Mouse (Mus musculus) intestine, embryonic 16.5 days (tissue): ENCODE measurements around the gene Rfng. TPM values are rescaled to one million over a fixed set of nuclear protein-coding genes. Genes with fewer than 3 reads are reported as not detected.
"Not testable (repeated sequence)": the region's sequence is repeated elsewhere in the genome, so short reads cannot be mapped to it uniquely, and the experiment has no call there.

Source experiments
- ATAC-seq: fragments of 200-750 bp; cut with Nextera tagmentation; 2 replicates; pipeline ENCODE4 v1.8.0; 2017; ENCODE audit warnings: moderate TSS enrichment, moderate library complexity
- H3K27ac ChIP-seq: fragments of 300-500 bp; sonication (generic); 2 replicates; pipeline ENCODE4 v1.5.1; 2014; ENCODE audit warnings: mild to moderate bottlenecking, low read length
- H3K27me3 ChIP-seq: fragments of 300-500 bp; sonication (generic); replicated peaks from 2 replicates; pipeline ENCODE4 v1.6.1; 2014; ENCODE audit warnings: low read length, control low read depth, mixed read lengths; ENCODE audit not compliant: control insufficient read depth, insufficient read depth
- H3K36me3 ChIP-seq: fragments of 300-500 bp; sonication (generic); 2 replicates; pipeline ENCODE4 v1.6.1; 2014; ENCODE audit warnings: low read length, control low read depth; ENCODE audit not compliant: control insufficient read depth, insufficient read depth
- H3K4me1 ChIP-seq: fragments of 300-500 bp; sonication (generic); 2 replicates; pipeline ENCODE4 v1.6.1; 2014; ENCODE audit warnings: low read length, control low read depth, mixed read lengths; ENCODE audit not compliant: control insufficient read depth, insufficient read depth
- H3K4me2 ChIP-seq: fragments of 300-500 bp; sonication (generic); 2 replicates; pipeline ENCODE4 v1.6.1; 2014; ENCODE audit warnings: low read depth, low read length, control low read depth
- H3K4me3 ChIP-seq: fragments of 300-500 bp; sonication (generic); 2 replicates; pipeline ENCODE4 v1.5.1; 2014; ENCODE audit warnings: mild to moderate bottlenecking, low read length
- H3K9ac ChIP-seq: fragments of 300-500 bp; sonication (generic); 2 replicates; pipeline ENCODE4 v1.6.1; 2014; ENCODE audit warnings: low read depth, low read length
- H3K9me3 ChIP-seq: fragments of 300-500 bp; sonication (generic); 2 replicates; pipeline ENCODE4 v1.6.1; 2016; ENCODE audit warnings: low read length, control low read depth; ENCODE audit not compliant: control insufficient read depth
- WGBS: fragments of 180-500 bp; shearing (Covaris S2); extraction: QIAGEN DNeasy Blood & Tissue Kit; methylation state at CpG from one replicate; pipeline ENCODE4 v1.1.7; 2014; 5-methylcytosine and 5-hydroxymethylcytosine counted together
- polyA plus RNA-seq: library from polyadenylated mRNA; unstranded; fragments of >200 nt; fragmentation: Nextera tagmentation; extraction: Ambion mirVana; gene quantifications from 2 replicates; pipeline ENCODE4 v1.2.1, GENCODE M21; 2015

Gene Rfng
- 40.6 and 40.7 TPM in 2 replicates for polyA plus RNA-seq

GRCm38 (mm10) chr11:120784064-120784791 is at the start of gene Rfng, which contains the start of gene Gps1:
Rfng (minus strand) TSS chr11:120784207.
Gps1 (plus strand) TSS chr11:120784272.
- Histone ChIP-seq H3K4me2 (peak within 1 kb of the TSS; percentile 97), H3K9ac (peak within 1 kb of the TSS; percentile 95), H3K4me3 (peak within 1 kb of the TSS; percentile 97), H3K9me3 (no peaks in the 10 kb centered on the region), H3K27me3 (no peaks in the 10 kb centered on the region), H3K27ac (peak within 1 kb of the TSS; percentile 82), H3K36me3 (0 out of 2 replicates have a peak, but pooled peaks cover 4% of the 10 kb centered on the region), H3K4me1 (peaks cover 18% of the 10 kb centered on the region)
- WGBS = under 1% methylated on average over 96 of the region's 107 CpGs
- peak; percentile 89 for ATAC-seq

GRCm38 (mm10) chr11:120832962-120833361 is 49.0 kb upstream of the Rfng start:
- H3K36me3 ChIP-seq, H3K27me3 ChIP-seq, H3K4me3 ChIP-seq, ATAC-seq, H3K9me3 ChIP-seq, H3K4me2 ChIP-seq, H3K9ac ChIP-seq, H3K4me1 ChIP-seq: not testable (repeated sequence)
- peak overlapping the region; percentile 85 for H3K27ac ChIP-seq
- WGBS = 86% methylated on average over 5 of the region's 5 CpGs

GRCm38 (mm10) chr11:120831659-120832440 is 47.8 kb upstream of the Rfng start:
- Histone ChIP-seq H3K27me3 (no peaks in the 10 kb centered on the region), H3K36me3 (no peaks in the 10 kb centered on the region), H3K9ac (no peak overlapping the region), H3K4me2 (no peak overlapping the region), H3K4me3 (no peak overlapping the region), H3K9me3 (no peaks in the 10 kb centered on the region), H3K4me1 (0 out of 2 replicates have a peak, but pooled peaks cover 9% of the 10 kb centered on the region), H3K27ac (no peak overlapping the region)
- no peak for ATAC-seq
- 82% methylated on average over 3 of the region's 3 CpGs for WGBS

GRCm38 (mm10) chr11:120830686-120831085 is 46.7 kb upstream of the Rfng start:
- H3K4me2 ChIP-seq = no peak overlapping the region
- no peak overlapping the region for H3K9ac ChIP-seq
- no peak overlapping the region for H3K27ac ChIP-seq
- 81% methylated on average over 12 of the region's 12 CpGs for WGBS
- H3K9me3 ChIP-seq = no peaks in the 10 kb centered on the region
- peaks cover 11% of the 10 kb centered on the region; the same call in 1 of the 2 replicates for H3K4me1 ChIP-seq
- H3K4me3 ChIP-seq = no peak overlapping the region
- no peaks in the 10 kb centered on the region for H3K27me3 ChIP-seq
- no peaks in the 10 kb centered on the region for H3K36me3 ChIP-seq
- ATAC-seq = no peak

GRCm38 (mm10) chr11:120829757-120830532 is 45.9 kb upstream of the Rfng start:
- H3K27me3 ChIP-seq = no peaks in the 10 kb centered on the region
- no peaks in the 10 kb centered on the region for H3K36me3 ChIP-seq
- 84% methylated on average over 10 of the region's 10 CpGs for WGBS
- no peak overlapping the region for H3K4me3 ChIP-seq
- no peak for ATAC-seq
- H3K9ac ChIP-seq = no peak overlapping the region
- no peak overlapping the region for H3K27ac ChIP-seq
- H3K4me1 ChIP-seq = peaks cover 18% of the 10 kb centered on the region
- H3K9me3 ChIP-seq = no peaks in the 10 kb centered on the region
- no peak overlapping the region for H3K4me2 ChIP-seq

GRCm38 (mm10) chr11:120828416-120828815 is 44.4 kb upstream of the Rfng start:
- no peak overlapping the region for H3K4me2 ChIP-seq
- peaks cover 12% of the 10 kb centered on the region for H3K4me1 ChIP-seq
- no peaks in the 10 kb centered on the region for H3K9me3 ChIP-seq
- WGBS = 72% methylated on average over 4 of the region's 4 CpGs
- no peaks in the 10 kb centered on the region for H3K27me3 ChIP-seq
- no peak overlapping the region for H3K9ac ChIP-seq
- H3K27ac ChIP-seq = no peak overlapping the region
- H3K4me3 ChIP-seq = no peak overlapping the region
- no peak for ATAC-seq
- H3K36me3 ChIP-seq = no peaks in the 10 kb centered on the region

GRCm38 (mm10) chr11:120826016-120826953 is 42.3 kb upstream of the Rfng start:
- no peaks in the 10 kb centered on the region for H3K27me3 ChIP-seq
- H3K9me3 ChIP-seq = no peaks in the 10 kb centered on the region
- peaks cover 28% of the 10 kb centered on the region for H3K4me1 ChIP-seq
- 0 out of 2 replicates have a peak overlapping the region, but pooled peaks have one; percentile 8 for H3K9ac ChIP-seq
- no peak for ATAC-seq
- H3K36me3 ChIP-seq = 0 out of 2 replicates have a peak, but pooled peaks cover 3% of the 10 kb centered on the region
- WGBS = 87% methylated on average over 8 of the region's 8 CpGs
- no peak overlapping the region for H3K4me2 ChIP-seq
- no peak overlapping the region for H3K4me3 ChIP-seq
- H3K27ac ChIP-seq = no peak overlapping the region

GRCm38 (mm10) chr11:120825289-120825863 is 41.4 kb upstream of the Rfng start:
- H3K27me3 ChIP-seq = no peaks in the 10 kb centered on the region
- H3K4me1 ChIP-seq = peaks cover 33% of the 10 kb centered on the region
- H3K4me3 ChIP-seq = peak overlapping the region; percentile 78; the same call in 1 of the 2 replicates
- peaks cover 11% of the 10 kb centered on the region for H3K36me3 ChIP-seq
- H3K4me2 ChIP-seq = peak overlapping the region; percentile 79
- ATAC-seq = no peak
- H3K27ac ChIP-seq = peak overlapping the region; percentile 96
- no peaks in the 10 kb centered on the region for H3K9me3 ChIP-seq
- H3K9ac ChIP-seq = peak overlapping the region; percentile 96
- WGBS = 40% methylated on average over 4 of the region's 4 CpGs
